Mouse (Mus musculus): ENCODE results near the gene Nova1.

GRCm38 (mm10) chr12:46666706-46667105, 152.0 kb downstream of the Nova1 start:
- TF ChIP-seq CTCF (conservative IDR thresholded peaks at IDR 0.05; ENCODE audit: insufficient read depth, insufficient read length, low read depth, low read length) (no peak), POLR2A (IDR thresholded peaks at IDR 0.05; ENCODE audit: low read depth, low read length) (no peak)

Measured in kidney, adult 2 months (tissue).